Mouse (Mus musculus) lung, embryonic 16.5 days (tissue): ENCODE results near the gene Macrod2. TPM values are rescaled to one million over a fixed set of nuclear protein-coding genes. Genes with fewer than 3 reads are reported as not detected.

ENCODE experiments used
- ATAC-seq: fragments of 200-750 bp; cut with Nextera tagmentation; 2 replicates; pipeline ENCODE4 v1.8.0; 2017; ENCODE audit warnings: low read depth, mild to moderate bottlenecking, moderate library complexity
- H3K27ac ChIP-seq: fragments of 300-500 bp; sonication (generic); 2 replicates; pipeline ENCODE4 v1.5.1; 2014; ENCODE audit warnings: mild to moderate bottlenecking, control low read depth, low read length
- H3K27me3 ChIP-seq: fragments of 300-500 bp; sonication (generic); 2 replicates; pipeline ENCODE4 v1.6.1; 2014; ENCODE audit warnings: low read depth, low read length, mixed read lengths; ENCODE audit not compliant: control insufficient read depth, insufficient read depth
- H3K36me3 ChIP-seq: fragments of 300-500 bp; sonication (generic); 2 replicates; pipeline ENCODE4 v1.6.1; 2014; ENCODE audit warnings: low read length; ENCODE audit not compliant: control insufficient read depth, insufficient read depth
- H3K4me1 ChIP-seq: fragments of 300-500 bp; sonication (generic); replicated peaks from 2 replicates; pipeline ENCODE4 v1.6.1; 2014; ENCODE audit warnings: low read length, mixed read lengths; ENCODE audit not compliant: control insufficient read depth, insufficient read depth
- H3K4me2 ChIP-seq: fragments of 300-500 bp; sonication (generic); 2 replicates; pipeline ENCODE4 v1.6.1; 2014; ENCODE audit warnings: low read depth, low read length, control low read depth
- H3K4me3 ChIP-seq: fragments of 300-500 bp; sonication (generic); 2 replicates; pipeline ENCODE4 v1.5.1; 2014; ENCODE audit warnings: mild to moderate bottlenecking, low read length, control low read depth
- H3K9ac ChIP-seq: fragments of 300-500 bp; sonication (generic); 2 replicates; pipeline ENCODE4 v1.6.1; 2014; ENCODE audit warnings: low read length, control low read depth
- H3K9me3 ChIP-seq: fragments of 300-500 bp; sonication (generic); 2 replicates; pipeline ENCODE4 v1.6.1; 2016; ENCODE audit warnings: low read length; ENCODE audit not compliant: control insufficient read depth
- WGBS: fragments of 180-500 bp; shearing (Covaris S2); extraction: QIAGEN DNeasy Blood & Tissue Kit; methylation state at CpG from one replicate; pipeline ENCODE4 v1.1.7; 2014; 5-methylcytosine and 5-hydroxymethylcytosine counted together
- polyA plus RNA-seq: library from polyadenylated mRNA; unstranded; fragments of >200 nt; fragmentation: Nextera tagmentation; extraction: Ambion mirVana; gene quantifications from 2 replicates; pipeline ENCODE4 v1.2.1, GENCODE M21; 2015

Gene Macrod2
- polyA plus RNA-seq, 1 experiment from 2014 or later: 32.1 TPM

DNA sequence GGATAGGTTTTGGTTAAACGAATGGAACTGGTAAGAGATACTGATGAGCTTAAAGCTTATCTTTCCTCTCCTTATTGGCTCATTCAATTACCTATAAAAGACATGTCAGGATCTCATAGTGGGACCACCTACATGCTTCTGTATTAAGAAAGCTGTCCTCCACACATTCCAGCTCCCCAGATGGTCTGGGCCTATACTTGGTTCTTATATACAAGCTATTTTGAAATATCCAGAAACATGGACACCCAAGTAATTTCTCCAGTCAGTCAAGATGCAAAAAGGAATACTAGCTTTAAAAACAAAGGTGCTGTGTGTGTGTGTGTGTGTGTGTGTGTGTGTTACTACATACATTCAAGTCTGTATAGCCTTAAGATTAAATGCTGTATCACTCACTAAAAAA lies 833.7 kb downstream of the Macrod2 start:
- ATAC-seq: no peak
- WGBS: 80% methylated on average over 1 of the region's 1 CpGs

DNA sequence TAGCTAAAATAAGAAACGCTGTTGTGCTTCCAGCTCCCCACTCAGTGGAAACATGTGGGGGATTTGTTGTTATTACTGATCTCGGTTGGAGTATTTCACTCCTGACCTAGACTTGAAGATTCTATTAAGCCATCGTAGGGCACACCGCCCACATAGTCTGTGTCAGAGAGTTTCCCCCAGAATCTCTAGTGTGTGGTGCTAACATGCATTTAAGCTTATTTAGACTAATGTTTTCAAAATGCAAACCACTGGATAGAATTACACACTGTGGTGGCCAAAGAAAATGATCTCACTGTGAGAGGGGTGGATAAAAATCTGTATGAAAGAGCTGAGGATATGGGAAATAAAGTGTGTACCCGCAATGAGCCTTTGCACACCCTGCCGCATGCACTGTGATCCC lies 834.7 kb downstream of the Macrod2 start:
- ATAC-seq: no peak
- H3K36me3 ChIP-seq: no peaks in the 10 kb centered on the region

More for the DNA sequence above, 833.7 kb downstream of the Macrod2 start:
- no peak overlapping the region for H3K4me2 ChIP-seq
- no peaks in the 10 kb centered on the region for H3K9me3 ChIP-seq
- no peak overlapping the region for H3K27ac ChIP-seq
- H3K36me3 ChIP-seq: no peaks in the 10 kb centered on the region
- H3K27me3 ChIP-seq: no peaks in the 10 kb centered on the region
- no peak overlapping the region for H3K9ac ChIP-seq
- no peak overlapping the region for H3K4me3 ChIP-seq
- no peaks in the 10 kb centered on the region for H3K4me1 ChIP-seq

DNA sequence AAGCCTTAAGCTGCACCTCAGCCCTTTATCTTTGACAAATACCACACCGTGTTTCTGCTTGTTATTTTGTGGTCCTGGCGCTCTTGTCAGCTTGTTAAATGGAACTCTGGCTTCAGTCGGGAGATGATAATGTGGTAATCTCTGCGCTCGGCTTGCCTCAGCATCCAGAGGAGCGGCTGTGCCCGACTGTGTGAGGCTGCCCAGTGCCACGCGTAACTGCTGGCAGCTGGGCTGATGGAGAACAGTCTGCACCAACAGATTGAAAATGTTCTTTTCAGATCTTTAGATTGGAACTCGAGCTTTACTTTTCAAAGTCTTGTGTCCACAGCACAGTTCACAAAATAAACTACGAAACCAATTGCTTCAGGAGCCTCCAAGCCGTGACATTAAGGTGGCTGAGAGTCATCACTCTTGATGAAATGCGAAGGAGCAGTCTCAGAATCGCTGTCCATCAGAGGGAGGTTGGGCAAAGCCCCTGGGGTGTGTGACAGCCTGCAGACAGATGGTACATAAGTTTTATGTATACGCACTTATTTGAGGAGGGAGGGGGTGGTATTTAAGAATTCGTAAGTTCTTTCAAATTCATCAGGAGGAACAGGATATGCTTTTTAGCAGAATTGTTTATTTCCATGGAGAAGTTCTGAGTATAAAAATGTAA lies 836.0 kb downstream of the Macrod2 start:
- 15% methylated on average over 16 of the region's 16 CpGs for WGBS
- no peak for ATAC-seq
- H3K9me3 ChIP-seq: no peaks in the 10 kb centered on the region
- no peak overlapping the region for H3K9ac ChIP-seq
- no peaks in the 10 kb centered on the region for H3K36me3 ChIP-seq
- no peaks in the 10 kb centered on the region for H3K4me1 ChIP-seq
- H3K4me3 ChIP-seq: no peak overlapping the region
- no peaks in the 10 kb centered on the region for H3K27me3 ChIP-seq
- H3K4me2 ChIP-seq: peak overlapping the region; percentile 20; the same call in 1 of the 2 replicates
- no peak overlapping the region for H3K27ac ChIP-seq

More for the DNA sequence above, 834.7 kb downstream of the Macrod2 start:
- H3K4me1 ChIP-seq: no peaks in the 10 kb centered on the region
- WGBS: 69% methylated on average over 6 of the region's 6 CpGs
- no peak overlapping the region for H3K4me2 ChIP-seq
- no peak overlapping the region for H3K4me3 ChIP-seq
- H3K9me3 ChIP-seq: no peaks in the 10 kb centered on the region
- no peaks in the 10 kb centered on the region for H3K27me3 ChIP-seq
- H3K27ac ChIP-seq: no peak overlapping the region
- no peak overlapping the region for H3K9ac ChIP-seq

DNA sequence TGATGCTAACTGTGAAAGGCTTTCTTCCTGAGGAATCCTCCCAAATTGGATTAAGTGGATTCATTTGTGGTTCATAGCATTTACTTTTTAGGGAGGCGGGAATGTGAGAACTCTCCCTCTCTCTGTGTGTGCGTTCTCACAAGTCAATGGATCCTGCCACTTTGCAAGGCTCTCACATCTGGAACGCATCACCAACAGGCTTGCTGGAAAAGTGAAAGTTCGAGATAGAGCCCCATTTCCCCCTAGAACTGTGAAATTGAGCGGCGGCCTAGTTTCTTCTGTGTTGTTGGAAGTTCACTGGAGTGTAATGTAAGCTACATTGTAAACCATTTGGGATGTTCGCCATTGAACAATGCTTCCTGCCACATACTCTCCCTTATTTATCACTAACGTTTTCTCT lies 839.2 kb downstream of the Macrod2 start:
- Histone ChIP-seq H3K27me3 (no peaks in the 10 kb centered on the region), H3K9ac (no peak overlapping the region), H3K4me1 (no peaks in the 10 kb centered on the region), H3K4me2 (no peak overlapping the region), H3K9me3 (no peaks in the 10 kb centered on the region), H3K27ac (no peak overlapping the region), H3K36me3 (no peaks in the 10 kb centered on the region), H3K4me3 (no peak overlapping the region)
- WGBS: 49% methylated on average over 8 of the region's 8 CpGs
- ATAC-seq: no peak

DNA sequence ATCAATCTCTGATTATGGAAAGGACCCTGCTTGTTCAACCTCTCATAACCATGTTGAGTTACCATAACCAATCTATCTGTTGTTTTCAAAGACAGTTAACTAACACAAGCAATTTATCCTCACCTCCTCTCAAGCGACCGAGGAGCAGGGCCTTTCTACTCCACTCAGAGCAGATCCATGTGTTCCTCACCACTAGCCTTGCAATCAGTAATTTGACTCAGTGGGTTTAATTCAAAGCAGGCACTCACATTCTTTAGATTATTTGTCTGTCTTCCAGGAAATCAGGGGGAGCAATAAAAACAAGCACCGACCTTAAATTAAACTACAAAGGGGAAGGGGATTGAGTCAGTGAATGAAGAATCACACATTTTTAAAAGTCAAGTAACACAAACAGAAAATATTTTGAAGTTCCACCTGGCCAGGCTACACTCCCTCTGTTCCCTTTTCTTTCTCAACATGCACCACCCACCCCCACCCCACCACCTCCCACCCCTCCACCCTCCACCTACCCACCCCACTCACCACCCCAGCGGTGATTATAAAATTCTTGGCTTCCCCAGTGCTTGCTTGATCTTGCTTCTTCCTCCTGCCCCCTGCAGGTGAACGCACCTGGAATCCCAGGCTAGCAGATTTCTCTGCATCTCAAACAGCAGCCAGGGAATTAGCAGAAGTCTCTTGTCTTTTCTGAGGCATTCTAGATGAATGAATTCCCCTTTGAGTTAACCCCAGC lies 839.8 kb downstream of the Macrod2 start:
- no peaks in the 10 kb centered on the region for H3K36me3 ChIP-seq
- H3K4me2 ChIP-seq: no peak overlapping the region
- H3K9ac ChIP-seq: no peak overlapping the region
- ATAC-seq: no peak
- 38% methylated on average over 5 of the region's 5 CpGs for WGBS
- H3K9me3 ChIP-seq: no peaks in the 10 kb centered on the region
- H3K4me3 ChIP-seq: no peak overlapping the region
- H3K27ac ChIP-seq: no peak overlapping the region
- H3K4me1 ChIP-seq: no peaks in the 10 kb centered on the region
- no peaks in the 10 kb centered on the region for H3K27me3 ChIP-seq

DNA sequence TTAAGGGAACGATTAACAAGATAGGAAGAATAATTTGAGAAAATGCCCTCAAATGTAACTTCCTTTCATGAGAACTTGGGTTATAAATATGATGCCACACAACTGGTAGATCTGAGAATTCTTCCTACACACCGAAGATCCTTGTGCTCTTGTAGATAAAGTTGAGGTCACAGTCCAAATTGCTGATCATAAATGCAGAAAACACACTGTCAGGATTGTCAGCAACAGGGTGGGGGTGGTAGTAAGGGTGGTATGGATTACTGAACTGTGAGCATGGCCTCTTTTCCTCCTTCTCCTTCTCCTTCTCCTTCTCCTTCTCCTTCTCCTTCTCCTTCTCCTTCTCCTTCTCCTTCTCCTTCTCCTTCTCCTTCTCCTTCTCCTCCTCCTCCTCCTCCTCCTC lies 852.6 kb downstream of the Macrod2 start:
- 74% methylated on average over 2 of the region's 2 CpGs for WGBS
- Histone ChIP-seq H3K4me1 (no peaks in the 10 kb centered on the region), H3K4me3 (no peak overlapping the region), H3K9ac (no peak overlapping the region), H3K27me3 (no peaks in the 10 kb centered on the region), H3K27ac (no peak overlapping the region), H3K36me3 (no peaks in the 10 kb centered on the region), H3K9me3 (no peaks in the 10 kb centered on the region), H3K4me2 (no peak overlapping the region)
- no peak for ATAC-seq

DNA sequence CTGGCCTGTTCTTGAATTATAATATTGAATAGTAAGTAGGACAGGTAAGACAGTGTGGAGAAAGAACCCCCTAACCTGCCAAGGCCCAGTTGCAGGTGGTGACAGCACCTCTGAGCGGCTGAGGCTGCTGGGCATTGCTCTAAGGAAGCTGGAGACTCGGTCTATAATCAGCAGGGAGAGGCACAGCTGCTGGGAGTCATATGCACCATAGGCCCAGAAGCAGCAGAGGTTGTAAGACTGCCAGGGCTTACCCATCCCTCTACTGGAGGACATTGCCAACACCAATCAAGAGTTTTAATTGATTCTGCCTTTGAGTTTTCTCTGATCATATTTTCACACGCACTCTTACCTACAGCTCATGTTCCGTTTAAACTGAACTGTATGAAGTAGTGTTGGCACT lies 869.5 kb downstream of the Macrod2 start:
- no peak overlapping the region for H3K9ac ChIP-seq
- no peak for ATAC-seq
- 76% methylated on average over 4 of the region's 4 CpGs for WGBS

DNA sequence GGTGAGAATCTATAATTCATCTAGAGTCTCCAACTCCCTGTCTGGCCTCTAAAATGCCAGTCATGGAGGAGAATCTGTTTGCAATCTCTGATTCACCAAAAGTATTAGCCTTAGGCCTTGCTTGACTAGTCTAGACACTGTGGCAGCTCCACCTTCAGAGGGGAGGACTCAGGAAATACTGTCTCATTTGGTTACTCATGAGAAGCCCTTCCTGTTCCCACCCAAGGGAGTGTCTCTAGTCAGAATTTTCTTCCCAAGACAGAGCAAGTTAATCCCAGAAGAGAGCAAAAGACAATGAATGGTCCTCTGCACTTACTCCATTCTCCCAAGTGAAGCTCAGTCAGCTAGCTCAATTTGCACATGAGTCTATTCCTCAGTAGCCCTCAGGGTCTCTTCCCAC lies 871.5 kb downstream of the Macrod2 start:
- Histone ChIP-seq H3K27ac (no peak overlapping the region), H3K4me2 (no peak overlapping the region), H3K9me3 (no peaks in the 10 kb centered on the region), H3K4me3 (no peak overlapping the region), H3K36me3 (no peaks in the 10 kb centered on the region), H3K4me1 (no peaks in the 10 kb centered on the region), H3K27me3 (no peaks in the 10 kb centered on the region), H3K9ac (no peak overlapping the region)
- ATAC-seq: no peak

More for the DNA sequence above, 869.5 kb downstream of the Macrod2 start:
- H3K9me3 ChIP-seq: no peaks in the 10 kb centered on the region
- H3K4me1 ChIP-seq: no peaks in the 10 kb centered on the region
- H3K27me3 ChIP-seq: no peaks in the 10 kb centered on the region
- no peak overlapping the region for H3K4me3 ChIP-seq
- H3K4me2 ChIP-seq: no peak overlapping the region
- H3K27ac ChIP-seq: no peak overlapping the region
- no peaks in the 10 kb centered on the region for H3K36me3 ChIP-seq

DNA sequence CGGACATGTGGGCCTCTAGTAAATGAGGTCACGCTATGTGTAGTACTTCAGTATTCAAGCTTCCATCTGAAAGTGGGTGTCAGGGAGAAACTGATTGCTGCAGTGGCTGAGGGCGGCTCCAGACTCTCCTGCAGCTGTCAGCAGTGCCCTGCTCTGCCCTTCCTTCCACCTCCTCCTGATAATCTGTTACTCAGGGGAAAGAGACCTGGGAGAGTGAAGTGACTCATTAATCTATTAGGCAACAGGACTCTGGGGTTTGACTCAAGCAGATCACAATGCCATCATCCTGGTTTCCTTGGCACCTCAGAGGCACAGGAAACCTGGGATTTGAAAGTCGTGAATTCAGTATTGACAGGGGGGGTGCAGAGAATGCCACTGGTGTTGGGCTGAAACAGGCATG lies 876.4 kb downstream of the Macrod2 start:
- Histone ChIP-seq H3K4me1 (no peaks in the 10 kb centered on the region), H3K27ac (no peak overlapping the region), H3K9ac (no peak overlapping the region), H3K4me3 (no peak overlapping the region), H3K36me3 (no peaks in the 10 kb centered on the region), H3K9me3 (no peaks in the 10 kb centered on the region), H3K27me3 (no peaks in the 10 kb centered on the region), H3K4me2 (no peak overlapping the region)
- no peak for ATAC-seq
- 40% methylated on average over 4 of the region's 4 CpGs for WGBS
